Mouse (Mus musculus) right cerebral cortex, adult 2 months (tissue): Measurements from ENCODE around the gene Hecw2.

Experiments used
- DNase-seq, 2 experiments: peaks; one replicate each; pipeline ENCODE4 v3.0.0; 2021 to 2022; ENCODE audit warnings: low spot score in 2 of 2

The Hecw2 gene

GRCm38 (mm10) chr1:54194954-54195305 lies at the start of gene Hecw2:
Gene Hecw2 (minus strand): TSS chr1:54195168.
- DNase-seq: peak; percentile 48 to 59

- no peak for DNase-seq
Observed at GRCm38 (mm10) chr1:54242722-54243121, 47.8 kb upstream of the Hecw2 start.

- no peak for DNase-seq
Observed at GRCm38 (mm10) chr1:54220273-54220672, 25.3 kb upstream of the Hecw2 start.

GRCm38 (mm10) chr1:54194183-54194953 lies 600 bp downstream of the Hecw2 start:
- DNase-seq: peak; percentile 70 to 77

GRCm38 (mm10) chr1:54193191-54193770 lies 1.7 kb downstream of the Hecw2 start:
- DNase-seq: no peak

GRCm38 (mm10) chr1:54187579-54187978 lies 7.4 kb downstream of the Hecw2 start:
- DNase-seq: no peak

GRCm38 (mm10) chr1:54186347-54186746 lies 8.6 kb downstream of the Hecw2 start:
- no peak for DNase-seq

GRCm38 (mm10) chr1:54180663-54181062 lies 14.3 kb downstream of the Hecw2 start:
- DNase-seq: no peak

- DNase-seq: no peak
Observed at GRCm38 (mm10) chr1:54179179-54179578, 15.8 kb downstream of the Hecw2 start.

GRCm38 (mm10) chr1:54176592-54176991 lies 18.4 kb downstream of the Hecw2 start:
- no peak for DNase-seq

GRCm38 (mm10) chr1:54168014-54168413 lies 27.0 kb downstream of the Hecw2 start:
- no peak for DNase-seq

GRCm38 (mm10) chr1:54159531-54159930 lies 35.4 kb downstream of the Hecw2 start:
- peak in 1 of 2 experiments; percentile 46 for DNase-seq

- no peak for DNase-seq
Observed at GRCm38 (mm10) chr1:54153216-54153786, 41.7 kb downstream of the Hecw2 start.

GRCm38 (mm10) chr1:54145106-54145505 lies 49.9 kb downstream of the Hecw2 start:
- no peak for DNase-seq

GRCm38 (mm10) chr1:54133802-54134436 lies 61.0 kb downstream of the Hecw2 start:
- peak in 1 of 2 experiments; percentile 20 for DNase-seq

- DNase-seq: no peak
Observed at GRCm38 (mm10) chr1:54128714-54129431, 66.1 kb downstream of the Hecw2 start.

GRCm38 (mm10) chr1:54126991-54127742 lies 67.8 kb downstream of the Hecw2 start:
- no peak for DNase-seq

- no peak for DNase-seq
Observed at GRCm38 (mm10) chr1:54122551-54122950, 72.4 kb downstream of the Hecw2 start.

- no peak for DNase-seq
Observed at GRCm38 (mm10) chr1:54121071-54121730, 73.8 kb downstream of the Hecw2 start.

- DNase-seq: no peak
Observed at GRCm38 (mm10) chr1:54119638-54120320, 75.2 kb downstream of the Hecw2 start.
